12 mouse cellular contexts compared by ENCODE assay signal in genomic region chr6:4733208-4733607, GRCm38 (mm10). TPM values are rescaled to one million over a fixed set of nuclear protein-coding genes. Genes with fewer than 3 reads are reported as not detected.
DNase-seq lines count a peak whose midpoint lies in the region; ATAC-seq lines count a peak whose summit lies in the region.
"Had no signal": no experiment of that assay in that cellular context is flagged by ENCODE, and none has a peak within 500 bp of the region (broad histone marks: within the 10 kb centered on the region; RNA-seq: fewer than 3 reads in every experiment).

No protein-coding gene starts in this region.

- peak overlapping the region; percentile 18; the same call in 1 of the 2 replicates for H3K27ac ChIP-seq in heart, embryonic 15.5 days
- H3K27ac ChIP-seq in neural tube, embryonic 14.5 days (ENCODE audit: low read depth, low read length), result no peak overlapping the region
- H3K27ac ChIP-seq in neural tube, embryonic 15.5 days (replicated peaks), result no peak overlapping the region
- H3K27ac ChIP-seq: lung, embryonic 15.5 days; midbrain, embryonic 12.5 days; neural tube, embryonic 13.5 days had no signal

- H3K4me3 ChIP-seq in heart, embryonic 15.5 days, result no peak overlapping the region
- H3K4me3 ChIP-seq in neural tube, embryonic 14.5 days (ENCODE audit: low read depth, low read length), result no peak overlapping the region
- no peak overlapping the region for H3K4me3 ChIP-seq in neural tube, embryonic 15.5 days (replicated peaks)
- H3K4me3 ChIP-seq: lung, embryonic 15.5 days; midbrain, embryonic 12.5 days; neural tube, embryonic 13.5 days had no signal

- intact Hi-C loops in heart, postnatal 36 days (cut with DNase I), result no loop called here
- intact Hi-C loops in left cerebral cortex, postnatal 4 days (cut with DNase I), result no loop called here

- no peak overlapping the region for H3K9ac ChIP-seq in heart, embryonic 15.5 days
- no peak overlapping the region for H3K9ac ChIP-seq in neural tube, embryonic 14.5 days (replicated peaks; ENCODE audit: low read depth, low read length)
- no peak overlapping the region for H3K9ac ChIP-seq in neural tube, embryonic 15.5 days (replicated peaks)
- H3K9ac ChIP-seq: lung, embryonic 15.5 days; midbrain, embryonic 12.5 days; neural tube, embryonic 13.5 days had no signal

- ATAC-seq in heart, embryonic 15.5 days (replicated peaks; ENCODE audit: insufficient number of reproducible peaks, insufficient read depth, low FRiP score, low read depth), result 0 out of 2 replicates have a peak, but pooled peaks have one; percentile 53
- peak; percentile 36; the same call in 1 of the 2 replicates for ATAC-seq in neural tube, embryonic 14.5 days (ENCODE audit: low read depth)
- ATAC-seq in neural tube, embryonic 15.5 days (ENCODE audit: low FRiP score), result peak; percentile 29; the same call in 1 of the 2 replicates
- no peak for ATAC-seq in megakaryocyte-erythroid progenitor cell, adult 5-6 weeks (replicated peaks; ENCODE audit: low FRiP score, low TSS enrichment, poor library complexity, severe bottlenecking)

- H3K9me3 ChIP-seq in heart, embryonic 15.5 days (replicated peaks), result no peaks in the 10 kb centered on the region
- H3K9me3 ChIP-seq in neural tube, embryonic 14.5 days (ENCODE audit: control insufficient read depth, low read length), result no peaks in the 10 kb centered on the region
- no peaks in the 10 kb centered on the region for H3K9me3 ChIP-seq in neural tube, embryonic 15.5 days (replicated peaks)
- H3K9me3 ChIP-seq: lung, embryonic 15.5 days; midbrain, embryonic 12.5 days; neural tube, embryonic 13.5 days had no signal

- peaks cover 16% of the 10 kb centered on the region for H3K4me1 ChIP-seq in heart, embryonic 15.5 days (replicated peaks)
- peaks cover 6% of the 10 kb centered on the region; the same call in 1 of the 2 replicates for H3K4me1 ChIP-seq in neural tube, embryonic 14.5 days (ENCODE audit: control insufficient read depth, insufficient read depth, low read length)
- peaks cover 11% of the 10 kb centered on the region for H3K4me1 ChIP-seq in neural tube, embryonic 15.5 days
- H3K4me1 ChIP-seq: lung, embryonic 15.5 days had no signal

- H3K4me2 ChIP-seq in heart, embryonic 15.5 days, result no peak overlapping the region
- no peak overlapping the region for H3K4me2 ChIP-seq in neural tube, embryonic 14.5 days (ENCODE audit: low read depth, low read length)
- H3K4me2 ChIP-seq in neural tube, embryonic 15.5 days, result no peak overlapping the region
- H3K4me2 ChIP-seq: lung, embryonic 15.5 days; midbrain, embryonic 12.5 days; neural tube, embryonic 13.5 days had no signal

- WGBS in heart, embryonic 15.5 days, result 43% methylated on average over 8 of the region's 8 CpGs
- WGBS in neural tube, embryonic 14.5 days, result 75% methylated on average over 8 of the region's 8 CpGs
- 79% methylated on average over 8 of the region's 8 CpGs for WGBS in neural tube, embryonic 15.5 days

- no peaks in the 10 kb centered on the region for H3K36me3 ChIP-seq in heart, embryonic 15.5 days
- H3K36me3 ChIP-seq in neural tube, embryonic 14.5 days (ENCODE audit: control insufficient read depth, insufficient read depth, low read length), result no peaks in the 10 kb centered on the region
- no peaks in the 10 kb centered on the region for H3K36me3 ChIP-seq in neural tube, embryonic 15.5 days
- H3K36me3 ChIP-seq: lung, embryonic 15.5 days; midbrain, embryonic 12.5 days; neural tube, embryonic 13.5 days had no signal

- DNase-seq in heart, postnatal 36 days, result no peak
- DNase-seq in neural tube, embryonic 10.5 days (ENCODE audit: extremely low spot score, low spot score), result no peak
- DNase-seq in adipocyte (ENCODE audit: low spot score), result peak; percentile 54
- DNase-seq in left cerebral cortex, postnatal 4 days, result no peak
- DNase-seq: cerebellum, adult 9-10 months had no signal

- 0 out of 2 replicates have a peak, but pooled peaks cover 2% of the 10 kb centered on the region for H3K27me3 ChIP-seq in heart, embryonic 15.5 days
- H3K27me3 ChIP-seq in neural tube, embryonic 14.5 days (ENCODE audit: control insufficient read depth, insufficient read depth, low read length), result no peaks in the 10 kb centered on the region
- no peaks in the 10 kb centered on the region for H3K27me3 ChIP-seq in neural tube, embryonic 15.5 days (replicated peaks)
- H3K27me3 ChIP-seq: lung, embryonic 15.5 days; midbrain, embryonic 12.5 days; neural tube, embryonic 13.5 days had no signal

RNA-seq across cellular contexts. Expression of gene Sgce, which starts 13.8 kb away (rescaled TPM):
- polyA plus RNA-seq in heart, embryonic 15.5 days (2015; fragmentation: Nextera tagmentation; extraction: Ambion mirVana), result 57.7 and 57.8 TPM in 2 replicates
- 10 to 100 TPM; 20.8 to 22.5 TPM for total RNA-seq in heart, postnatal 36 days (2021)
- 46.0 and 48.4 TPM in 2 replicates for polyA plus RNA-seq in neural tube, embryonic 14.5 days (2014; fragmentation: Nextera tagmentation; extraction: Ambion mirVana)
- polyA plus RNA-seq in neural tube, embryonic 15.5 days (2015; fragmentation: Nextera tagmentation; extraction: Ambion mirVana), result 56.1 and 60.4 TPM in 2 replicates
- 0.57 TPM in 1 of 2 replicates, not detected in the other for total RNA-seq in megakaryocyte-erythroid progenitor cell, adult 5-6 weeks (2014; fragmentation: Nextera tagmentation)
- total RNA-seq in megakaryocyte-erythroid progenitor cell, adult 5-6 weeks (2017), result 1.0 and 4.4 TPM in 2 replicates
- total RNA-seq in left cerebral cortex, postnatal 4 days (2021), result 10 to 100 TPM; 39.2 to 41.0 TPM

RNA-seq across cellular contexts. Expression of gene Peg10, which starts 13.9 kb away (rescaled TPM):
- 1.3 and 1.8 TPM in 2 replicates for polyA plus RNA-seq in heart, embryonic 15.5 days (2015; fragmentation: Nextera tagmentation; extraction: Ambion mirVana)
- total RNA-seq in heart, postnatal 36 days (2021), result 1 to 10 TPM; 1.1 to 1.2 TPM
- polyA plus RNA-seq in neural tube, embryonic 14.5 days (2014; fragmentation: Nextera tagmentation; extraction: Ambion mirVana), result 4.6 and 7.0 TPM in 2 replicates
- 3.9 and 4.7 TPM in 2 replicates for polyA plus RNA-seq in neural tube, embryonic 15.5 days (2015; fragmentation: Nextera tagmentation; extraction: Ambion mirVana)
- total RNA-seq in megakaryocyte-erythroid progenitor cell, adult 5-6 weeks (2014; fragmentation: Nextera tagmentation), result 0.25 and 0.61 TPM in 2 replicates
- 0.28 and 1.4 TPM in 2 replicates for total RNA-seq in megakaryocyte-erythroid progenitor cell, adult 5-6 weeks (2017)
- 10 to 100 TPM in 1 of 2 experiments, 1 to 10 TPM in 1; 9.6 to 18.9 TPM for total RNA-seq in left cerebral cortex, postnatal 4 days (2021)

Comparison
In these comparisons a context has a peak if more than half of its experiments do, and no peak if none do; other contexts are left out.
1. RNA of gene Sgce, which starts 13.8 kb away (total RNA-seq): 39.2 to 41.0 TPM in left cerebral cortex, postnatal 4 days and 20.8 to 22.5 TPM in heart, postnatal 36 days; 0.57 to 4.4 TPM in megakaryocyte-erythroid progenitor cell, adult 5-6 weeks; every median in the first group is over 4 times any median in the second.
2. RNA of gene Peg10, which starts 13.9 kb away (total RNA-seq): 9.6 to 18.9 TPM in left cerebral cortex, postnatal 4 days; 1.1 to 1.2 TPM in heart, postnatal 36 days and 0.25 to 1.4 TPM in megakaryocyte-erythroid progenitor cell, adult 5-6 weeks; every median in the first group is over 4 times any median in the second.